Mouse (Mus musculus) erythroblast, embryonic 14.5 days (primary cell): ENCODE data around the gene Foxf1.

ENCODE experiments used
- GATA1 ChIP-seq: IDR thresholded peaks from 2 replicates; pipeline ENCODE4 v1.6.1; 2012; ENCODE audit warnings: low read length, inconsistent platforms, mixed read lengths
- TAL1 ChIP-seq: IDR thresholded peaks from 3 replicates; pipeline ENCODE4 v1.6.1; 2012; ENCODE audit warnings: low read length, inconsistent platforms, mixed read lengths

DNA sequence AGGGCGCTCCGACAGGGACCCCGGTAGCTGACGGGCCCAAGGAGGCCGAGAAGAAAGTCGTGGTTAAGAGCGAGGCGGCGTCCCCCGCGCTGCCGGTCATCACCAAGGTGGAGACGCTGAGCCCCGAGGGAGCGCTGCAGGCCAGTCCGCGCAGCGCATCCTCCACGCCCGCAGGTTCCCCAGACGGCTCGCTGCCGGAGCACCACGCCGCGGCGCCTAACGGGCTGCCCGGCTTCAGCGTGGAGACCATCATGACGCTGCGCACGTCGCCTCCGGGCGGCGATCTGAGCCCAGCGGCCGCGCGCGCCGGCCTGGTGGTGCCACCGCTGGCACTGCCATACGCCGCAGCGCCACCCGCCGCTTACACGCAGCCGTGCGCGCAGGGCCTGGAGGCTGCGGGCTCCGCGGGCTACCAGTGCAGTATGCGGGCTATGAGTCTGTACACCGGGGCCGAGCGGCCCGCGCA is 33.0 kb downstream of the Foxf1 start:
- TF ChIP-seq GATA1 (no peak), TAL1 (no peak)
